Mouse (Mus musculus) heart, postnatal 25 days (tissue): Measurements from ENCODE around the gene Rab11fip4. TPM values are rescaled to one million over a fixed set of nuclear protein-coding genes. Genes with fewer than 3 reads are reported as not detected.

Experiments used
- DNase-seq: peaks from one replicate; pipeline ENCODE4 v3.0.0; 2022; ENCODE audit warnings: low spot score
- intact Hi-C: fragments of 180-260 bp; cut with DNase I; formaldehyde crosslinking; loops from one replicate; pipeline ENCODE4 v1.15.1; 2025
- total RNA-seq, 2 experiments: library from RNA; stranded (reverse); gene quantifications; 2 replicates each; pipeline ENCODE4 v1.2.3; 2021

Gene Rab11fip4
- total RNA-seq, 2 experiments from 2014 or later = 0.06 to 0.29 TPM

DNA sequence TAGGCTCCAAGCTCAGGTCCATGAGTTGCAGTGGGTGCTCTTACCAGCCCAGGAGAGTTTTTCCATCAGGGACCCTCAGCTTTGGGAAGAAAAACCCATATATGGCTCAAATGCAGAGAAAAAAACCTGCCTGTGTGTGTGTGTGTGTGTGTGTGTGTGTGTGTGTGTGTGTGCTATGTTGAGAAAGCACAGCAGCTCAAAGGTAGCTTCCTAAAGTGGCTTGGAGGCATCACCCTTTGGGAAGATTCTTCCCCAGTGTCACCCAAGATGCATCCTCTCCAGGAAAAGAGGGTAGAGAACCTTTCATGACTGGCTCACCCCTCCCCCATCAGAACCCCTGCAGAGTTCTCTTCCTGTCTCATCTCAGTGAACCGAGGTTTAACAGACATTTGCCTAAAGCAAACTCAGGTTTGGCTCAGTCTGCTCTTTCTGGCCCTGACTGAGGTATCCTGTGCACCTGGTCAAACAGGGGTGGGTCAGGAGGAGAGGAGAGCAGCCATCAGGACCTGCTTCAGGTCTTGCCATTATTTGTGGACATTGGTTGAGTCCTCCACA, 21.1 kb downstream of the Rab11fip4 start:
- no peak for DNase-seq
- intact Hi-C loops = no loop called here

DNA sequence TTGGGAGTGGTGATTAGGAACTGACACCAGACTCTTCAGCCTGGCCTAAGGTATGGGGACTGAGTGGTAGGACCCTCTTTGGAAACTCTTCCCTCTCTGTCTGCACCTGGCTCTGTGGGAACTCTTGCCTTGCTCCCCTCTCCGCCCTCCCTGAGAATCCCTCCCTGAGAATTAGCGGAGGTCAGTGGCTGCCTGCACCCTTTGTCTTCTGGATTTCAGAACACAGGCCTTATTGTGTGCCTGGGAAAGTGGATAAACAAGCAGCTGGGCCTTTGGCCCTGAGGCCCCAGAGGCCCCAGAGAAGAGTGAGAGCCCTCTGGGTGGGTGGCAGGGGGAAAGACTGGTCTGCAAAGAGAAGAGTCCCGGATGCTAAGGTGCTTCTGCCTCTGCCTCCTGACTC, 22.1 kb downstream of the Rab11fip4 start:
- no peak for DNase-seq
- intact Hi-C loops = no loop called here

DNA sequence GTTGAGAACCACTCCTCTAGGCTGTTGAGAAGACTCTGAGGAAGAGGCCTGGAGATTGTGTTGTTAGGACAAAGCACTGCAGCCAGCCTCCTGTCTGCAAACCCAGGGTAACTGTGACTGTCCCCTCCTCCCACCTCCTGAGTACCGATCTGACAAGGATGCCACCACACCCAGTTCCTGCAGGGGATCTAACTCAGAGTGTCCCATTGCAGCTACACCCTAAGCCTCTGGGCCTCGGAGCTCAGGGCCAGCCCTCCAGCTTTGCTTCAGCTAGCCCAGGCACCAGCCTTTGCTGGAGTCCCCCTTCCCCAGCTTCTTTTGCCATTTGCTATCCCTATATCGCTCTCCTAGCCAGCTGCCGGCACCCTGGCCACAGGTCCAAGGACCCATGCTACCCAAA, 22.7 kb downstream of the Rab11fip4 start:
- DNase-seq = no peak
- intact Hi-C loops = no loop called here

DNA sequence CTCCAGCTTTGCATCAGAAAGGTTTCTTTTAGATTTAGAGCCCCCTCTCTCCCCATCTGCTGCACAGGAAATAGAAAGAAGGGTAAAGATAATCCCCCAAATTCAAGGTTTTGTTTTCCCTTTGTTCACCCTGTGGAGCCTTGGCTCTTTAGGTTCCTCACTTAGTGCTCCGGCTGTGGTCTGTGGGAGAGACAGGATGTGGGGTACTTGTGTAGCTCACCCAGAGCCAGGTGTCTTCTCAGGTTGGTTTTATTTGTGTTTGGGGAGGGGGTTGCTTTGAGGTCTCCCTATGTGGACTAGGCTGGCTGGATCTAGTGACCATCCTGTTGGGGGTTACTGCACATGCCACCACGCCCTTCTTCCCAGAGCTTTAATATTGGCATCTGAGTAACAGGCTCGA, 23.9 kb downstream of the Rab11fip4 start:
- no peak for DNase-seq
- intact Hi-C loops = no loop called here

DNA sequence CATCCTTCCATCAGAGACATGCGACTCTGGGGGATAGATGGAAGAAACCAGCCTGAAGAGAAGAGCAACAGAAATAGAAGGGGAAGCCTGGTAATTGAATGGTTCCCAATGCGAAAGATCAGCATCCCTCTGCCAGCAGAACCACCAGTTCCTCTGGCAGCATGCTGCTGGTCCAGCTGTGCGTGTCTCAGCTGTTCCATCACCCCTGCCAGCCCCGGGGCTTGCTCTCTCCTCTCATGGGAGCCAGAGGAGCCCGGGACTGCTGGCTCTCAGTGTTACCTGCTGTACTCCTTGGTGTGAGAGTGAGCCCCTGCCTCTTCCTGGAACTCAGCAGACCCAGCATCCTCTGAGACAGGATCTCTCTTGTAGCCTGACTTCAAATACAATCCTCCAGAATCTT, 24.9 kb downstream of the Rab11fip4 start:
- DNase-seq = no peak

DNA sequence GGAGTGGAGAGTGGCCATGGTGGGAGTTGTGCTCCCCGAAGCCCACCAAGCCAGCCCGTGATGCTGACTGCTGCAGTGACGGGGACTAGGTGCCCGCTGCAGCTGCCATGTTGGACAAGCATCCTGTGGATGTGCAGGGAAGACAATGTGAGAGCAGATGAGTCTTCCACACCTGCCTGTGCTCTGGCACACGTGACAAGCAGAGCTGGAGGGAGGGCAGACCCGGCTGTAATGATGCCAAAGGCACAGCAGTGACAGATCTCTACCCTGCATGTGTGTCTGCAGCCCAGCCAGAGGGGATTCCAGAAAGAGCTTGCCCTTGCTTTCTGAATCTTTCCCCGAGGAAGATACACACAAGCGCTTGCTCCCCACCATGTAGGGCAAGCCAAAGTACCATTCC, 27.0 kb downstream of the Rab11fip4 start:
- DNase-seq = no peak
- intact Hi-C loops = no loop called here

More for the DNA sequence above, 24.9 kb downstream of the Rab11fip4 start:
- intact Hi-C loops = no loop called here

DNA sequence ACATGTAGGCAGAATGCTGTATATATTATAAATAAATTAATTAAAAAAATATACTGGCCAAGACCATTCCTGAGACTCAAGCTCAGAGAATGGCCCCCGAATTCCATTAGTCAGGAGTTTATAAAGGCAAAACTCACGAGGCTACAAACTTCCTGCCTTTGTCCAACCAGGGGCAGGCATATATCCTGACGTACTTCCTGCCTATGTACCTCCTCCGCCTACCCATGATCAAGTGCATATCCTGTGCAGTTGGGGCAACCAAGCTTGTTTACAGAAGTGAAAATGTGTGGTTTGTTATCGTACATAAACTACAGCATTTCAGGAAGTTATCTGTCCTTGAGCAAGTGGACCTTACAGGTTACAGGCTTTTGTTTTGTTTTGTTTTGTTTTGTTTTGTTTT, 32.0 kb downstream of the Rab11fip4 start:
- intact Hi-C loops = no loop called here
- no peak for DNase-seq

DNA sequence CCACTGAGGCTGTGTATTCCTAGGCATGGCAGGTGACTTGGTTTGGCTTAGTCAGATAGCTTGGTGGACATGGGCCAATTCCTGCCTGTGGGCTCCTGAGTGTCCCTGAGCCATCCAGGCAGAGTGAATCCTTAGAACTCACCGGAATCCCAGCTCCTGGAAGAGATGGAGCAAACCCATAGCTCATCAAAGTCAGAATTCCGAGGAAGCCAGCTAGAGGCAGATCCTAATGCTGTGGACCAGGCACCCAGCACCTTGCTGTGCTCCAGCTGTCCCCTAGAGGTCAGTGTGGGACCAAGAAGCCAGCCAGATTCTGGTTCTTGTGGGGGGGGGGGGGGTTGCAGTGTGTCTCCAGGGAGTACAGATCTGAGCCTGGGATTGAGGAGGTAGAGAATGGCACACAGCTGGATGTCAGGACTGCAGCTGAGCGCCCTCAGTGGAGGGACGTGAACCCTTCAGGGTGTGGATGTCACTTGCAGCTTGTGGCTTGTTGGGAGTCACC, 33.8 kb downstream of the Rab11fip4 start:
- no peak for DNase-seq
- intact Hi-C loops = loop anchor here (1.0 to 2.0 kb wide), 2 partner anchors 61 to 296 kb away; no protein-coding TSS in a partner anchor

DNA sequence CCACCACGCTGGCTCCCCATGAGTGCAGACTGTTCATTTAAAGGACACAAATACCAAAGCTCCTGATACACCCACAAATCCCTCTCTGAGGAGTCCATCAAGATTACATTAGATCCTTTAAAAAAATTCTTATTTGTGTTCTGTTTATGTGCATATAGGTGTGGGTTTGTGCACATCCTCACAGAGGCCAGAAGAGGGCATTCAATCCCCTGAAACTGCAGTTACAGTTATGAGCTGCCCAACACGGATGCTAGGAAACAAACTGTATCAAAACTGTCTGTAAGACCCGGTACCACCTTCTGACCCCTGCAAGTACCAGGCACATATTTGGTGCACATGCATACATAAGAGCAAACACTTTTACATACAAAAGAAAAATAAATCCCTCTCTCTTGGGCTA, 37.7 kb downstream of the Rab11fip4 start:
- DNase-seq = no peak

DNA sequence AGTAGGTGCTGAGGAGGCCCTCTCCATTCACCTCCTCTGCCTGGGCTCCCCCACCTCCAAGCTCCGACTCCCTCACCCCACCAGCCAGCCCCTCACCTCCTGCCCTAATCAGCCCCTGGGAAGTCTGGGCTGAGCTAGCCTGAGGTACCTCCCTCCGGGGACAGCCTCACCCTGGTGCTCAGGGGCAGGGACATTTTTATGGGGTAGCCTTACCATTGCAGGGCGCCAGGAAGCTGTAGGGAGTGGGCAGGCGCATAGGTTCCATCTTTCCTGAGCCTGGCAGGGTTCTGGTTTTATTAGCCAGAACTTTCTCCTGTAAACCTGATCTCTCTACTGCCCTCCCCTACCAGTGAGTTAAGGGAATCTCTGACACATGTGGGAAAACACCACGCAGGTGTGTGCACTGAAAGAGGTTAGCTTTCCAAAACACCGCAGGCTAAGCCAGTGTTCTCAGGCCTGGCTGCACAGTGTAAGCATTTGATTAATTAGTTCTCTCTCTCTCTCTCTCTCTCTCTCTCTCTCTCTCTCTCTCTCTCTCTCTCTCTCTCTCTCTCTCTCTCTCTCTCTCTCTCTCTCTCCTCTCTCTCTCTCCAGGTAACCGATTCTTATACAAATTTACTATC, 38.9 kb downstream of the Rab11fip4 start:
- intact Hi-C loops = no loop called here
- DNase-seq = no peak

More for the DNA sequence above, 37.7 kb downstream of the Rab11fip4 start:
- intact Hi-C loops = no loop called here

DNA sequence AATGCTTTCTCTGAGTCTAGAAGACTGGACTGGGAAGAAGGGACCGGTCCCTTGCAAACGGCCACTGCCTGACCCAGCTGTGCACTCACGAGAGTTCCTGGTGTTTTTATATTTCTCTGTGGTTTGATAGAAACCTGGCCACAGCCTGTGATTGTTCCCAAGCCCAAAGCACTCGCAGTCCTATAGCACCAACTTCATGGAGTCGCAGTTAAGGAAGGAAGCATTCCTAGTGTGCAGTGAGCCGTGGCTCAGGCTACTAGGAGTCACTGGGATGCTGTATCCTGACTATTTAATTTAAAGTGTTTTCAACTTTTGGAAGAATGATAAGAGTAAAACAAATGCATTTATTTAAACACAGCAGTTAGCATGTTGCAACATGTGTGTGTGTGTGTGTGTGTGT, 39.5 kb downstream of the Rab11fip4 start:
- intact Hi-C loops = no loop called here
- no peak for DNase-seq

DNA sequence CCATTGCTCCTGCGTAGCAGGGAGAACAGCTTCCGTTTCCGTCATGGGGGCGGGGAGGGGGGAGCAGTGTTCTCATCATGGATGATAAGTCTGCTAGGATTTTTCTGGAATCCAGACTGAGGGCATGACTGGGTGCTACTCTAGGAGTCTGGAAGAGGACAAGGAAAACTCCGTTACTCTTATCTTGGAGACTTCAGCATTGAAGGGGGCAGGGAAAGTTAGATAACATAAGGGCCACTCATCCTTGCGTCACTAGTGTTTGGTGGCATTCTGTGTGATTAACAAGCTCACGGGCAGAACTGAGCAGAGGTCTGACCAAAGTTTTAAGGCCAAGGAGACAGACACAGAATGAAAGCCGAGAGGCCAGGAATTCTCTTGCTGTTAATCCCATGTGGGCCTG, 42.4 kb downstream of the Rab11fip4 start:
- DNase-seq = no peak
- intact Hi-C loops = no loop called here

DNA sequence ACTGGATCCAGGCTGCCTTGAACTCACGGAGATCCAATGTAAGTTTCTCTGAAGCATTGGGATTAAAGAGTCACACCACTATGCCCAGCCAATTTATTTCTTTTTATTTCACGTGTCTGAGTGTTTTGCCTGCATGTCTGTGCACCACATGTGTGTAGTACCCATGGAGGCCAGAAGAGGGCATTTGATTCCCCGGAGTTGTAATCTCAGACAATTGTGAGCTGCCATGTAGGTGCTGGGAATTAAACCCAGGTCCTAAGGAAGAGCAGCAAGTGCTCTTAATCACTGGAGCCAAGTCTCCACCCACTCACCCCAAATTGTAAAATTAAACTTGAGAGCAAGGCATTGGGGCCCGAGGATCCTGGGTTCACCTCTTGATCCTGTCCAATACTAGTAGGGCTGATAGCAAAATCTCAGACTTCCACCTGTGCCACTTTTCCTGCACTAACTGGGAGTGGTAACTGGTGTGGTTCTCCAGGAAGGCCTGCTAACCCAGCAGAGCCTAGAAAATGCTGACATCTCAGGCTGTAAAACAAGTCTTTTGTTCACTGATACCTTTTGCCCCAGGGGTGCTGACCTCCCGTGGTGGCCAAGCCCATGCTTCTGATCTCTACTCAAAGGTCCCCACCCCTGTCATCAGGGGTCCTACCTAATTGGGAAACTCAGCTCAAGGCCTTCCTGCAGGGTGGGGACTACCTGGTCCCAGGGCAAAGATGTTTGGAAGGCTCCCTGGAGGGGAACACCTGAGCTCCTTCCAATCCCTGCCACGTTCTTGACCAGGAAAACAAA, 44.8 kb downstream of the Rab11fip4 start:
- intact Hi-C loops = no loop called here
- DNase-seq = no peak

DNA sequence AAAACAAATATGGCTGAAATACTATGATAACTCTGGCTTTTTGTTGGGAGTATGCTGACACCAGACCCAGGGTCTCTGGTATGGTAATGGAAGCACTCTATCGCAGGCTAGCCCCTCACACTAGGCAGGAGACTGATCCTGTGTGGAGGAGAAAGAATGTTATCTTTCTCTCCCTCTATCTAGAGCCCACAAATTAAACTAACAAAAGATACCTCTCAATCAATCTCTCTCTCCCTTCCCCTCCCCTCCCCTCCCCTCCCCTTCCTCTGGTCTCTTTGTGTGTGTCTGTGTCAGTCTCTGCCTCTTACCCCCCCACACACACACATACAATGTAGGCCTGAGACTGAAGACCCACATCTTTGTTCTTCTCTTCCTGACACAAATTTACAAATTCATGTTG, 45.5 kb downstream of the Rab11fip4 start:
- intact Hi-C loops = no loop called here

DNA sequence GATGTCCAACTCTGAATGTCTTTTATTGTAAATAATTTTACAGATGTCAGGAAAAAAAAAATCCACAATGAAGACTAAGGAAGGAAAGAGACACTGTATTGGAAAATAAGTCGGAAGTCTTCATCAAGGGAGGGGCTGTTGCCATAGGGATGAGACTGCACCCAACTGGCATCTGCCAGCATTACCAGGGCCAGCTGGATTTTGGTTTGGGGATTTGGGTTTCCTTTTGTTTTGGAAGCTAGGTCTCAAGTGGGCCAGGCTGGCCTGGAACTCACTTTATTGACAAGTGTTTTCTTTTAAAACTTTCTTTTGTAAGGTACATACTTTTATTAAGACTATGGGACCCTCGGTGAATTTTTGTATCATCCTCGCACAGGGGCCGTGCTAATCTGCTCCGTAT, 47.7 kb downstream of the Rab11fip4 start:
- DNase-seq = no peak
- intact Hi-C loops = no loop called here

More for the DNA sequence above, 45.5 kb downstream of the Rab11fip4 start:
- no peak for DNase-seq

DNA sequence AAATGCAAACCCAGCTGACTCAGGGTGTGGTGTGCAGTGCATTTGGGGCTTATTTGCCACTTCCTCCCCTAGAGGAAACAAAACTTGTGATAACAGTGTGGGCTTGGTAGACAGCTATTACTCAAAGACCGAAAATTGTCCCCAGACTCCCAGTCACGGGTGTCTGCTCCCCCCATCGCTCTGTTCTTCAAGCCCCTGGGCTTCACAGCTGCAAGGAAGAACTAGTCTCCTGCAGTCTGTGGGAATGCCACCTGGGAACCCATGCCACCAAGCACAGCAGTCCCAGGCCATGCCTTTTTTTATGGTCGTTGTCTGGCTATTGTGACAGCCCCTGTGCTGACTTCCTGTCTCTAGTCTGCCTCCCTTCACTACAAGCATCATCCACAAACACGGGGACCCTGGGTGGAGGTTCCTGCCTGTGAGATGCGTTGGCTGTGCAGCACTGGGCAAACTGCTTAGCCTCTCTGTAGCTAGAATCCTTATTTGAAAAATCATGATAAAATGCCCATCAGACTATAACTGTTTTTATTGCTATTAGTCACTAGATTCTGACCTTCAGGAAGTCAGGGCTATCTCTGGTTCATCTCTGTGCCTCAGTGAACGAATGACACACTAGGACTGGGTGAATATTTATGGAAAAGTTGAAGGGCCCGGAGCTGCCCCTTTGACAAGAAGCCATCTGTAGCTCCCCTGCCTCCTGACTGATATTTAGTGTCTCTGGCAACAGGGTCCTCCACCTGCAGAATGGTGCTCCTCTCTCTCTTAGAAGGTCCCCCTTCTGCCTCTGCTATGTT, 50.1 kb downstream of the Rab11fip4 start:
- no peak for DNase-seq
- intact Hi-C loops = no loop called here

DNA sequence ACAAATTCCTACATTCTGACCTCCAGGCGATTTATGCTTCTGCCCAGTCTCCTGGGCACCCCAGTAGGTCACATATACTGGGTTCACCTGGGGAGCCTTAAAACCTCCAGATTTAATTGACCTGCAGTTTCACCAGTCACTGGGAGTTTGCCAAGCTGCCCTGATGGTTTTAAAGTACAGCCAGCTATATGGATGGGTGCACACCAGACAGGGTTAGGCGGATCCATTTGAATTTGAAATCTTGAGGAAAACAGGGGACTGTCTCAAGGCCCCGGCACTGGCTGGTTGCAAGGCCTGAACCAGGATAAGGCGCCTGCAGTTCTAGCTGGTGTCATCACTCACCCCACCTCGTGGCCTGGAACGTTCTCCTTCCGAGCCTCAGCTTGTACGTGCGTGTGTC, 52.7 kb downstream of the Rab11fip4 start:
- intact Hi-C loops = no loop called here
- no peak for DNase-seq

DNA sequence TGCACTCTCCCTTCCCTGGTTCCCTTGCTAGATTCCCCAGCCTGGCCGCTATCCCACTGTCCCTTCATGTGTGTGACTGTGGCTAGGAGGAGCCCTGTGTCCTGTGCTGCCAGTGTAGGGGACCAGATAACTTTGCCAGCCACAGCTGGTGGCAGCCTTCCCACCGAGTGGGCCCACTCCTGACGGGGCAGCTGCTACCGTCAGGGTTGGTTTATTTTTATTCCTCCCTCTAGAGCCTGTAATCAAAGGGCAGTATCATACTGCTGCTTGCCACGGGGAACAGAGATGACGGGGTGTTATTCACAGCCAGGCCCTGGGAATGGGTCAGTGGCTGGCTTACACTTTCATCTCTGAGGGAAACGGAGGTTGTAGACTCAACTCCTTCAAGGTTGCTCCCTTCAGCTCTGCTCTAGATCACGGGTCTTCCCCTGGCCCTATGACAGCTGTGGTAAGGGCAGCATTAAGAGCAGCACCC, 53.7 kb downstream of the Rab11fip4 start:
- intact Hi-C loops = no loop called here
- no peak for DNase-seq

DNA sequence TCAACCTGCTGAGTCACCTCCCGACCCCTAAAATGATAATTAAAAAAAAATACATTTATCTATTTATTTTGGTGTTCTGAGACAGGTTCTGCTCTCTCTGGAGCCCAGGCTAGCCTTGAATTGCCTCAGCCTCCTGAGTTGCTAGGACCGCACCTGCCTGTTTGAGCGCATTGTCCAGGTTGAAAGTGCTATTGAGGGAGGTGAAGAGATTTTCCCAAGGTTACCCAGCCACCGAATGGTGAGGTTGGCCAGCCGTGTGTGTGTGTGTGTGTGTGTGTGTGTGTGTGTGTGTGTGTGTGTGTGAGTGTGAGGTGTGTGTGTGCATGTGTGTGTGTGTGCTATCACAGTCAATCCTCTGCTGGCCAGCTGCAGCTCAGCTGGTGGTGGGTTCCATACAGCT, 55.0 kb downstream of the Rab11fip4 start:
- no peak for DNase-seq
- intact Hi-C loops = no loop called here

DNA sequence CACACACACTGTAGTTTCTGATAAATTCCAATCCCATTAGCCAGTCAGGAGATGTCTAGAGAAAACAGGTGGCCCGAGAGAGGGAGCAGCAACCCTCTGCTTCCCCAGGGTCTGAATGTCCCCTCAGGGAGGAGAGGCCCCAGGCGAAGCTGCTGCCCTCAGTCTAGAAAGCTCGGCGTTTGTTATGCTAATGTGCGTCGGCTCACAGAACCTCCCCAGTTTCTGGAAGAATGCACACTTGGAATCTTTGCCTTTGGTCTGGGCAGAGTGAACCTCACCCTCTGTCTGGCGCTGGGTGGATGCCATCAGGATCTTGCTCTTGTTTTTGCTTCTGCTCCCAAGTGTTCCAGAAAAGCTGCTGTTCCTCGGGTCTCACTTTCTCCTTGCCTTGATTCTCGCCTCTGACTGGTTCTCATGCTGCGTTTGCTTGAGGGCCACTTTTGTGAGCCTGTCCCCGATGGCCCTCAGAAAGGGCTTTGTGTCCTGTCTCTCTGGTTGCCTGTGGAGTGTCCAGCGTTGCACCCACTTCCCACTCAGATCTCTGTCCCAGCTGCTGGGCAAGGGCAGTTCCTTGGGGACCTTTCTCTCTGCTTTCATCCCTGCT, 55.6 kb downstream of the Rab11fip4 start:
- no peak for DNase-seq
- intact Hi-C loops = no loop called here
